Mouse (Mus musculus): ENCODE data around the gene Spdye4c. TPM values are rescaled to one million over a fixed set of nuclear protein-coding genes. Genes with fewer than 3 reads are reported as not detected.

The Spdye4c gene
- polyA plus RNA-seq, 1 experiment: not detected

GRCm38 (mm10) chr2:128582881-128583280 is 8.1 kb upstream of the Spdye4c start:
- no peak overlapping the region for H3K4me3 ChIP-seq (ENCODE audit: insufficient read depth, low read length)
- TF ChIP-seq POLR2A (IDR thresholded peaks at IDR 0.05; ENCODE audit: low read depth, low read length) (no peak), CTCF (IDR thresholded peaks at IDR 0.05; ENCODE audit: borderline replicate concordance, insufficient read depth, low read length) (no peak)
- H3K27ac ChIP-seq (ENCODE audit: insufficient read depth, low read length): no peak overlapping the region
- no peaks in the 10 kb centered on the region for H3K4me1 ChIP-seq (ENCODE audit: control insufficient read depth, insufficient read depth, low read length)

GRCm38 (mm10) chr2:128592301-128592700 is 1.3 kb downstream of the Spdye4c start:
- TF ChIP-seq POLR2A (IDR thresholded peaks at IDR 0.05; ENCODE audit: low read depth, low read length) (no peak), CTCF (IDR thresholded peaks at IDR 0.05; ENCODE audit: borderline replicate concordance, insufficient read depth, low read length) (no peak)

GRCm38 (mm10) chr2:128601534-128601933 is 10.5 kb downstream of the Spdye4c start:
- TF ChIP-seq POLR2A (IDR thresholded peaks at IDR 0.05; ENCODE audit: low read depth, low read length) (no peak), CTCF (IDR thresholded peaks at IDR 0.05; ENCODE audit: borderline replicate concordance, insufficient read depth, low read length) (no peak)
- H3K4me3 ChIP-seq (ENCODE audit: insufficient read depth, low read length): no peak overlapping the region
- no peak overlapping the region for H3K27ac ChIP-seq (ENCODE audit: insufficient read depth, low read length)

More at GRCm38 (mm10) chr2:128592301-128592700, 1.3 kb downstream of the Spdye4c start:
- no peaks in the 10 kb centered on the region for H3K4me1 ChIP-seq (ENCODE audit: control insufficient read depth, insufficient read depth, low read length)
- H3K4me3 ChIP-seq (ENCODE audit: insufficient read depth, low read length): no peak overlapping the region
- H3K27ac ChIP-seq (ENCODE audit: insufficient read depth, low read length): no peak overlapping the region

GRCm38 (mm10) chr2:128609286-128609685 is 18.3 kb downstream of the Spdye4c start:
- TF ChIP-seq CTCF (IDR thresholded peaks at IDR 0.05; ENCODE audit: borderline replicate concordance, insufficient read depth, low read length): no peak
- no peak for TF ChIP-seq POLR2A (IDR thresholded peaks at IDR 0.05; ENCODE audit: low read depth, low read length)
- Histone ChIP-seq H3K4me3 (ENCODE audit: insufficient read depth, low read length) (no peak overlapping the region), H3K4me1 (ENCODE audit: control insufficient read depth, insufficient read depth, low read length) (no peaks in the 10 kb centered on the region), H3K27ac (ENCODE audit: insufficient read depth, low read length) (no peak overlapping the region)

More at GRCm38 (mm10) chr2:128601534-128601933, 10.5 kb downstream of the Spdye4c start:
- no peaks in the 10 kb centered on the region for H3K4me1 ChIP-seq (ENCODE audit: control insufficient read depth, insufficient read depth, low read length)

- no peaks in the 10 kb centered on the region for H3K4me1 ChIP-seq (ENCODE audit: control insufficient read depth, insufficient read depth, low read length)
- TF ChIP-seq POLR2A (IDR thresholded peaks at IDR 0.05; ENCODE audit: low read depth, low read length): no peak
- no peak for TF ChIP-seq CTCF (IDR thresholded peaks at IDR 0.05; ENCODE audit: borderline replicate concordance, insufficient read depth, low read length)
- H3K4me3 ChIP-seq (ENCODE audit: insufficient read depth, low read length): no peak overlapping the region
- H3K27ac ChIP-seq (ENCODE audit: insufficient read depth, low read length): no peak overlapping the region
These were observed 20.2 kb downstream of the Spdye4c start for GRCm38 (mm10) chr2:128611178-128611577.

GRCm38 (mm10) chr2:128612275-128612674 is 21.3 kb downstream of the Spdye4c start:
- no peak overlapping the region for H3K4me3 ChIP-seq (ENCODE audit: insufficient read depth, low read length)
- TF ChIP-seq CTCF (IDR thresholded peaks at IDR 0.05; ENCODE audit: borderline replicate concordance, insufficient read depth, low read length): no peak
- no peak for TF ChIP-seq POLR2A (IDR thresholded peaks at IDR 0.05; ENCODE audit: low read depth, low read length)
- H3K27ac ChIP-seq (ENCODE audit: insufficient read depth, low read length): no peak overlapping the region
- no peaks in the 10 kb centered on the region for H3K4me1 ChIP-seq (ENCODE audit: control insufficient read depth, insufficient read depth, low read length)

- H3K4me1 ChIP-seq (ENCODE audit: control insufficient read depth, insufficient read depth, low read length): no peaks in the 10 kb centered on the region
- no peak for TF ChIP-seq CTCF (IDR thresholded peaks at IDR 0.05; ENCODE audit: borderline replicate concordance, insufficient read depth, low read length)
- no peak for TF ChIP-seq POLR2A (IDR thresholded peaks at IDR 0.05; ENCODE audit: low read depth, low read length)
- H3K4me3 ChIP-seq (ENCODE audit: insufficient read depth, low read length): no peak overlapping the region
- H3K27ac ChIP-seq (ENCODE audit: insufficient read depth, low read length): no peak overlapping the region
These were observed 22.4 kb downstream of the Spdye4c start for GRCm38 (mm10) chr2:128613365-128613764.

GRCm38 (mm10) chr2:128615366-128615765 is 24.4 kb downstream of the Spdye4c start:
- TF ChIP-seq CTCF (IDR thresholded peaks at IDR 0.05; ENCODE audit: borderline replicate concordance, insufficient read depth, low read length) (no peak), POLR2A (IDR thresholded peaks at IDR 0.05; ENCODE audit: low read depth, low read length) (no peak)
- Histone ChIP-seq H3K4me1 (ENCODE audit: control insufficient read depth, insufficient read depth, low read length) (no peaks in the 10 kb centered on the region), H3K4me3 (ENCODE audit: insufficient read depth, low read length) (no peak overlapping the region), H3K27ac (ENCODE audit: insufficient read depth, low read length) (no peak overlapping the region)

GRCm38 (mm10) chr2:128620578-128620977 is 29.6 kb downstream of the Spdye4c start:
- TF ChIP-seq CTCF (IDR thresholded peaks at IDR 0.05; ENCODE audit: borderline replicate concordance, insufficient read depth, low read length) (no peak), POLR2A (IDR thresholded peaks at IDR 0.05; ENCODE audit: low read depth, low read length) (no peak)
- H3K4me1 ChIP-seq (ENCODE audit: control insufficient read depth, insufficient read depth, low read length): no peaks in the 10 kb centered on the region
- H3K27ac ChIP-seq (ENCODE audit: insufficient read depth, low read length): no peak overlapping the region
- H3K4me3 ChIP-seq (ENCODE audit: insufficient read depth, low read length): no peak overlapping the region

Other genes starting within 250 kb of the Spdye4c start
- 125 and 128 TPM in 2 replicates for gene Anapc1, start 96.2 kb downstream of the Spdye4c start, polyA plus RNA-seq (2011; ENCODE audit: insufficient read length, low read depth, missing spikeins)
- gene Mertk, start 107.7 kb downstream of the Spdye4c start, polyA plus RNA-seq (2011; ENCODE audit: insufficient read length, low read depth, missing spikeins): 7.3 and 9.3 TPM in 2 replicates
- 26.8 and 27.2 TPM in 2 replicates for gene Tmem87b, start 226.9 kb downstream of the Spdye4c start, polyA plus RNA-seq (2011; ENCODE audit: insufficient read length, low read depth, missing spikeins)

Measured in embryonic fibroblast, embryonic 13.5 days (primary cell).